31 mouse cellular contexts compared by ENCODE assay signal in the genomic region with DNA sequence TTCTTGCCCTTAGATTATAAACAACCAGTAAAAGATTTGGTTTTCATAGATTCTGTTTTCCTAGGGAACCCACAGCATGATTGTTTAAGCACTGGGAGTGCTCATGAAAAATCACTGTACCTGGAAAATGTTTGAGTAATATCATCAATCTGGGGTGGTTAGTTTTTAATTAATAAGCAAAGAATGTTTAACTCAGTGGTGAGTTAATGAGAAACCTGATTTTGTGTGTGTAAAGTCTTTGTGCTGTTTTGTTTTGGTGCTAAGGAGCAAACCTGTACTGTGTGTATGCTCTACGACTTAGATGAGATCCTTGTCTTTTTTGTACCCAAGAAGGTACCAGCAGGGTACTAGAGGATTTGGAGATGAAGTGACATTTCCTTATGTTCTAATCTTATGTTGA.
"Had no signal": no experiment of that assay in that cellular context is flagged by ENCODE, and none has a peak within 500 bp of the region (broad histone marks: within the 10 kb centered on the region; RNA-seq: fewer than 3 reads in every experiment).

No protein-coding gene starts in this region.

- H3K4me3 ChIP-seq: heart, adult 2 months; heart, embryonic 10.5 days; heart, embryonic 12.5 days; heart, embryonic 13.5 days; heart, embryonic 15.5 days; hindbrain, embryonic 10.5 days; hindbrain, embryonic 12.5 days; hindbrain, embryonic 13.5 days; hindbrain, embryonic 15.5 days; intestine, embryonic 15.5 days; layer of hippocampus, adult 2 months; left cerebral cortex, adult 2 months had no signal

- H3K27me3 ChIP-seq: heart, embryonic 12.5 days; heart, embryonic 13.5 days; heart, embryonic 15.5 days; hindbrain, embryonic 12.5 days; hindbrain, embryonic 13.5 days; hindbrain, embryonic 15.5 days; intestine, embryonic 15.5 days had no signal

- H3K4me1 ChIP-seq: heart, embryonic 10.5 days; heart, embryonic 12.5 days; heart, embryonic 13.5 days; heart, embryonic 15.5 days; hindbrain, embryonic 10.5 days; hindbrain, embryonic 12.5 days; hindbrain, embryonic 13.5 days; hindbrain, embryonic 15.5 days; intestine, embryonic 15.5 days had no signal

- H3K9ac ChIP-seq: heart, embryonic 12.5 days; heart, embryonic 13.5 days; heart, embryonic 15.5 days; hindbrain, embryonic 12.5 days; hindbrain, embryonic 13.5 days; hindbrain, embryonic 14.5 days; hindbrain, embryonic 15.5 days; intestine, embryonic 15.5 days had no signal

- H3K27ac ChIP-seq: heart, adult 2 months; heart, embryonic 10.5 days; heart, embryonic 13.5 days; heart, embryonic 15.5 days; hindbrain, embryonic 10.5 days; hindbrain, embryonic 12.5 days; hindbrain, embryonic 13.5 days; hindbrain, embryonic 14.5 days; hindbrain, embryonic 15.5 days; hindbrain, postnatal 0 days; intestine, embryonic 15.5 days; kidney, postnatal 0 days; layer of hippocampus, adult 2 months; left cerebral cortex, adult 2 months had no signal

- H3K4me2 ChIP-seq: heart, embryonic 11.5 days; heart, embryonic 12.5 days; heart, embryonic 13.5 days; heart, embryonic 15.5 days; hindbrain, embryonic 12.5 days; hindbrain, embryonic 13.5 days; hindbrain, embryonic 14.5 days; hindbrain, embryonic 15.5 days; intestine, embryonic 15.5 days had no signal

- ATAC-seq: hindbrain, embryonic 16.5 days; hindbrain, postnatal 0 days; inflammation-experienced regulatory T-cells, adult 6 months; intestine, embryonic 15.5 days; intestine, embryonic 16.5 days; intestine, postnatal 0 days had no signal

- H3K9me3 ChIP-seq: heart, embryonic 10.5 days; heart, embryonic 12.5 days; heart, embryonic 13.5 days; heart, embryonic 15.5 days; hindbrain, embryonic 10.5 days; hindbrain, embryonic 12.5 days; hindbrain, embryonic 13.5 days; hindbrain, embryonic 15.5 days; intestine, embryonic 15.5 days had no signal

- DNase-seq: heart, adult 2 months; heart, postnatal 10 days; heart, postnatal 14 days; heart, postnatal 36 days; heart, postnatal 4 days; kidney, adult 18-20 months; kidney, postnatal 10 days; kidney, postnatal 14 days; kidney, postnatal 25 days; kidney, postnatal 4 days; layer of hippocampus, adult 9-11 months; layer of hippocampus, postnatal 36 days had no signal

- H3K36me3 ChIP-seq: heart, embryonic 10.5 days; heart, embryonic 12.5 days; heart, embryonic 13.5 days; heart, embryonic 15.5 days; hindbrain, embryonic 10.5 days; hindbrain, embryonic 12.5 days; hindbrain, embryonic 13.5 days; hindbrain, embryonic 15.5 days; intestine, embryonic 15.5 days had no signal
